Mouse (Mus musculus): ENCODE results near the gene Tmem190. TPM values are rescaled to one million over a fixed set of nuclear protein-coding genes. Genes with fewer than 3 reads are reported as not detected.
A peak's percentile ranks its signal among the peaks of the same experiment; 100 is the strongest.
"Not testable (repeated sequence)": the region's sequence is repeated elsewhere in the genome, so short reads cannot be mapped to it uniquely, and the experiment has no call there.

The Tmem190 gene
- polyA plus RNA-seq, 1 experiment from 2014 or later: 0.68 TPM

- Histone ChIP-seq H3K36me3 (ENCODE audit: control insufficient read depth, insufficient read depth, low read length) (peaks cover 22% of the 10 kb centered on the region), H3K9me3 (ENCODE audit: control insufficient read depth, low read length) (no peaks in the 10 kb centered on the region), H3K4me1 (ENCODE audit: control insufficient read depth, insufficient read depth, low read depth, low read length) (peaks cover 7% of the 10 kb centered on the region), H3K9ac (ENCODE audit: low read depth, low read length) (no peak overlapping the region), H3K27ac (ENCODE audit: low read depth, low read length) (no peak overlapping the region), H3K4me2 (ENCODE audit: low read length) (no peak overlapping the region), H3K4me3 (ENCODE audit: low read length) (no peak overlapping the region), H3K27me3 (replicated peaks; ENCODE audit: control insufficient read depth, insufficient read depth, low read length) (no peaks in the 10 kb centered on the region)
- 0 out of 2 replicates have a peak, but pooled peaks have one; percentile 10 for ATAC-seq
- WGBS: 68% methylated on average over 7 of the region's 7 CpGs
Observed at GRCm38 (mm10) chr7:4795767-4796433, 13.2 kb downstream of the Tmem190 start.

GRCm38 (mm10) chr7:4802247-4802646 is 19.5 kb downstream of the Tmem190 start:
- Histone ChIP-seq H3K36me3 (ENCODE audit: control insufficient read depth, insufficient read depth, low read length) (peaks cover 17% of the 10 kb centered on the region), H3K4me2 (ENCODE audit: low read length) (no peak overlapping the region), H3K27me3 (replicated peaks; ENCODE audit: control insufficient read depth, insufficient read depth, low read length) (no peaks in the 10 kb centered on the region), H3K9me3 (ENCODE audit: control insufficient read depth, low read length) (no peaks in the 10 kb centered on the region), H3K4me1 (ENCODE audit: control insufficient read depth, insufficient read depth, low read depth, low read length) (no peaks in the 10 kb centered on the region), H3K4me3 (ENCODE audit: low read length) (no peak overlapping the region), H3K27ac (ENCODE audit: low read depth, low read length) (no peak overlapping the region), H3K9ac (ENCODE audit: low read depth, low read length) (no peak overlapping the region)
- ATAC-seq: no peak

- 91% methylated on average over 7 of the region's 7 CpGs for WGBS
- Histone ChIP-seq H3K9ac (ENCODE audit: low read depth, low read length) (no peak overlapping the region), H3K27me3 (replicated peaks; ENCODE audit: control insufficient read depth, insufficient read depth, low read length) (no peaks in the 10 kb centered on the region), H3K27ac (ENCODE audit: low read depth, low read length) (no peak overlapping the region), H3K4me3 (ENCODE audit: low read length) (no peak overlapping the region), H3K4me2 (ENCODE audit: low read length) (no peak overlapping the region), H3K9me3 (ENCODE audit: control insufficient read depth, low read length) (no peaks in the 10 kb centered on the region), H3K4me1 (ENCODE audit: control insufficient read depth, insufficient read depth, low read depth, low read length) (peaks cover 17% of the 10 kb centered on the region), H3K36me3 (ENCODE audit: control insufficient read depth, insufficient read depth, low read length) (peaks cover 29% of the 10 kb centered on the region)
- no peak for ATAC-seq
Observed at GRCm38 (mm10) chr7:4806716-4807115, 24.0 kb downstream of the Tmem190 start.

GRCm38 (mm10) chr7:4811131-4811530 is 28.4 kb downstream of the Tmem190 start:
- H3K27ac ChIP-seq (ENCODE audit: low read depth, low read length); H3K9me3 ChIP-seq (ENCODE audit: control insufficient read depth, low read length); ATAC-seq; H3K27me3 ChIP-seq (replicated peaks; ENCODE audit: control insufficient read depth, insufficient read depth, low read length): not testable (repeated sequence)
- Histone ChIP-seq H3K4me3 (ENCODE audit: low read length) (peak overlapping the region; percentile 95), H3K36me3 (ENCODE audit: control insufficient read depth, insufficient read depth, low read length) (peaks cover 27% of the 10 kb centered on the region), H3K4me1 (ENCODE audit: control insufficient read depth, insufficient read depth, low read depth, low read length) (peaks cover 22% of the 10 kb centered on the region), H3K9ac (ENCODE audit: low read depth, low read length) (peak overlapping the region; percentile 91), H3K4me2 (ENCODE audit: low read length) (peak overlapping the region; percentile 85)
- WGBS: 45% methylated on average over 10 of the region's 10 CpGs

- H3K27me3 ChIP-seq (replicated peaks; ENCODE audit: control insufficient read depth, insufficient read depth, low read length): no peaks in the 10 kb centered on the region
- H3K4me3 ChIP-seq (ENCODE audit: low read length): peak overlapping the region; percentile 95
- H3K36me3 ChIP-seq (ENCODE audit: control insufficient read depth, insufficient read depth, low read length): peaks cover 21% of the 10 kb centered on the region
- H3K9me3 ChIP-seq (ENCODE audit: control insufficient read depth, low read length): no peaks in the 10 kb centered on the region
- peaks cover 22% of the 10 kb centered on the region for H3K4me1 ChIP-seq (ENCODE audit: control insufficient read depth, insufficient read depth, low read depth, low read length)
- ATAC-seq: no peak; the same call in 1 of the 2 replicates
- under 1% methylated on average over 25 of the region's 36 CpGs for WGBS
- peak overlapping the region; percentile 85 for H3K4me2 ChIP-seq (ENCODE audit: low read length)
- H3K27ac ChIP-seq (ENCODE audit: low read depth, low read length): peak overlapping the region; percentile 98
- peak overlapping the region; percentile 91 for H3K9ac ChIP-seq (ENCODE audit: low read depth, low read length)
Observed at GRCm38 (mm10) chr7:4811842-4812302, 29.1 kb downstream of the Tmem190 start.

- peak within 1 kb of the TSS; percentile 98 for H3K27ac ChIP-seq (ENCODE audit: low read depth, low read length)
- H3K27me3 ChIP-seq (replicated peaks; ENCODE audit: control insufficient read depth, insufficient read depth, low read length): no peaks in the 10 kb centered on the region
- H3K36me3 ChIP-seq (ENCODE audit: control insufficient read depth, insufficient read depth, low read length): peaks cover 15% of the 10 kb centered on the region
- H3K4me2 ChIP-seq (ENCODE audit: low read length): peak within 1 kb of the TSS; percentile 85
- peaks cover 22% of the 10 kb centered on the region for H3K4me1 ChIP-seq (ENCODE audit: control insufficient read depth, insufficient read depth, low read depth, low read length)
- ATAC-seq: peak; percentile 99
- H3K9ac ChIP-seq (ENCODE audit: low read depth, low read length): peak within 1 kb of the TSS; percentile 91
- H3K9me3 ChIP-seq (ENCODE audit: control insufficient read depth, low read length): no peaks in the 10 kb centered on the region
- WGBS: under 1% methylated on average over 62 of the region's 62 CpGs
- H3K4me3 ChIP-seq (ENCODE audit: low read length): peak within 1 kb of the TSS; percentile 95
Observed at GRCm38 (mm10) chr7:4812303-4813104, 29.8 kb downstream of the Tmem190 start, which contains the start of gene Ube2s. Ube2s (minus strand) TSS chr7:4812590.

- peak overlapping the region; percentile 64 for H3K9ac ChIP-seq (ENCODE audit: low read depth, low read length)
- WGBS: 29% methylated on average over 8 of the region's 8 CpGs
Observed at GRCm38 (mm10) chr7:4813105-4813791, 30.5 kb downstream of the Tmem190 start.

GRCm38 (mm10) chr7:4816559-4816958 is 33.8 kb downstream of the Tmem190 start:
- Histone ChIP-seq H3K4me1 (ENCODE audit: control insufficient read depth, insufficient read depth, low read depth, low read length) (peaks cover 5% of the 10 kb centered on the region), H3K27me3 (replicated peaks; ENCODE audit: control insufficient read depth, insufficient read depth, low read length) (no peaks in the 10 kb centered on the region), H3K4me3 (ENCODE audit: low read length) (no peak overlapping the region), H3K9me3 (ENCODE audit: control insufficient read depth, low read length) (no peaks in the 10 kb centered on the region), H3K9ac (ENCODE audit: low read depth, low read length) (no peak overlapping the region), H3K36me3 (ENCODE audit: control insufficient read depth, insufficient read depth, low read length) (no peaks in the 10 kb centered on the region), H3K27ac (ENCODE audit: low read depth, low read length) (no peak overlapping the region), H3K4me2 (ENCODE audit: low read length) (no peak overlapping the region)
- no peak for ATAC-seq

More at GRCm38 (mm10) chr7:4813105-4813791, 30.5 kb downstream of the Tmem190 start:
- Histone ChIP-seq H3K4me1 (ENCODE audit: control insufficient read depth, insufficient read depth, low read depth, low read length) (peaks cover 22% of the 10 kb centered on the region), H3K9me3 (ENCODE audit: control insufficient read depth, low read length) (no peaks in the 10 kb centered on the region), H3K4me2 (ENCODE audit: low read length) (peak overlapping the region; percentile 85), H3K27ac (ENCODE audit: low read depth, low read length) (peak overlapping the region; percentile 83), H3K27me3 (replicated peaks; ENCODE audit: control insufficient read depth, insufficient read depth, low read length) (no peaks in the 10 kb centered on the region), H3K4me3 (ENCODE audit: low read length) (peak overlapping the region; percentile 95), H3K36me3 (ENCODE audit: control insufficient read depth, insufficient read depth, low read length) (peaks cover 11% of the 10 kb centered on the region)
- ATAC-seq: no peak

- ATAC-seq; H3K36me3 ChIP-seq (ENCODE audit: control insufficient read depth, insufficient read depth, low read length); H3K4me2 ChIP-seq (ENCODE audit: low read length); H3K4me1 ChIP-seq (ENCODE audit: control insufficient read depth, insufficient read depth, low read depth, low read length); H3K27ac ChIP-seq (ENCODE audit: low read depth, low read length); H3K9me3 ChIP-seq (ENCODE audit: control insufficient read depth, low read length); H3K9ac ChIP-seq (ENCODE audit: low read depth, low read length); H3K4me3 ChIP-seq (ENCODE audit: low read length); H3K27me3 ChIP-seq (replicated peaks; ENCODE audit: control insufficient read depth, insufficient read depth, low read length): not testable (repeated sequence)
- 90% methylated on average over 7 of the region's 7 CpGs for WGBS
Observed at GRCm38 (mm10) chr7:4820925-4821324, 38.2 kb downstream of the Tmem190 start.
